Mouse (Mus musculus): ENCODE results near the gene Wdfy1. TPM values are rescaled to one million over a fixed set of nuclear protein-coding genes. Genes with fewer than 3 reads are reported as not detected.

Wdfy1 gene
- polyA plus RNA-seq, 1 experiment, result 40.6 TPM

DNA sequence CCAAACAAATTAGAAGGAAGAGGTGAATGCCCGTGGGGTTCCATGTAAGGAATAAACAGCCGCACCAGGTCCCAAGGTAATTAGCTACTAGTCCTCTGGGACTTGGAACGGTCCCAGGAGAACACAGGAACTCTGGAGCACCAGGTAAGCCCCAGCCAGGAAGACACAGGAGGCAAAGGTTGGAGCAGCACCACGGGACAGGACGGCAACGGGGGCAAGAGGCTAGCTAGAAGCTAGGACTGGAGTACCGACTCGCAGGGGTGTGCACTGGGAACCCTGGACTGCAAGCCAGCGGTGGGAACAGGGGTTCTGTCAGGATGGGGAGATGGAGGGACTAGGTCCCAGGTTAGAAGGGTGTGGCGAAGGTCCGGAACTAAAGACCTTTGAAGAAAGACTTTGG, 15.3 kb downstream of the Wdfy1 start:
- no peak for DNase-seq (ENCODE audit: low read depth)

DNA sequence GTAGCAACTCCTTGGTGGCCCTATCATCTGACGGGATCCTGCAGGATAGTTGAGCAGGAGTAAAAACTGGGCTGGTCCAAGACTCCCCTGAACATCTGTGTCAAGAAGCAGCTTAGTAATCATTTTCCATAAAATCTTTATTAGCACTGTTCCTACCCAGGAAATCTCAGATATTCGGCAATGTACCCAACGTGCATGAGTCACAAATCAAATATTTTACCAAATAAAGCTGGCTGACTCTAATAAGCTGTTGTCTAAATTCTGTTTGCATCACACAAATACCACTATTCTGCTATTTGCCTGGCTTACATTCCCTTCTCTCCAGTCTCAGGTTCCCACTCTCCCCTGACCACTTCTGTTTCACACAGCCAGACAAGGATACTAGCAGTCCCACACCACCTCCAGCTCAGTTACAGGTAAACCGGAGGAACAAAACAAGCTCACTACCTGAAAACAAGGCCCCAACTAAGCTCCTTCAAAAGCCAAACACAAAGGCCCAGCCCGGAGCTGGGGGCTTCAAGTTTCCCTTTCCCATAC, 16.4 kb downstream of the Wdfy1 start:
- DNase-seq (ENCODE audit: low read depth), result no peak

DNA sequence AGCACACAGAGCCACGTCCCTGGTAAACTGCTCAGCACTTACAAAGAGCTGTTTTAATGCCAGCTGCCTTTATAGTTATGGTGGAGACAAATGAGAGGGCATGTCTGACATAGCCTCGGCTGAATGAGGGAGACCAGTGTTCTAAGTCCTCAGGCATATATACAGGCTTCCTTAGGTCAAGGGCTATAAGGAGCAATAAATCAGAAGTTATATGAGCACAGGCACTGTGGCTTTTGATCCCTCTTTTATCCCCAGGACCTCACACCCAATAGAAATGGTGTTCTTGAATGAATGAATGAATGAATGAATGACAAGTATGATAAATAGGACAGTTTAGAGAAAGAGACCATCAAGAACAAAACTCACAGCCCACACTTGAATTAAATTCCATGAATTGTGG, 16.9 kb downstream of the Wdfy1 start:
- DNase-seq (ENCODE audit: low read depth), result no peak

DNA sequence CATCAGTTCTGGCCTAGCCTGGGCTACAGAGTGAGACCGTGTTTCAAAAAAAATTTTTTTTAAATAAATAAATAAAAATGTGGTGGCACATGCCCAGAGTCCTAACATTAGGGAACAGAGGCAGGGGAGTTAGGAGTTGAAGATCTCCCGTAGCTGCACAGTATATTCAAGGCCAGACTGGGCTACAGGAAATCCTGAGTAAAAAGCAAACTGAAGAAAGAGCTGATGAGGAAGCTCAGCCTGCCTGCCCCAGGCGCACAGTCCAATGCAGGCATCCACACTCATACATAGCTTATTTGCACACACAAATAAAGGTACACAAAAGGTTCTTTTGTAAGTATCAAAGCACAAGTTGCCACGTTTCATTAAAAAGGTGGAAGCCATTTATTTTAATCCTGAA, 18.3 kb downstream of the Wdfy1 start:
- no peak for DNase-seq (ENCODE audit: low read depth)

DNA sequence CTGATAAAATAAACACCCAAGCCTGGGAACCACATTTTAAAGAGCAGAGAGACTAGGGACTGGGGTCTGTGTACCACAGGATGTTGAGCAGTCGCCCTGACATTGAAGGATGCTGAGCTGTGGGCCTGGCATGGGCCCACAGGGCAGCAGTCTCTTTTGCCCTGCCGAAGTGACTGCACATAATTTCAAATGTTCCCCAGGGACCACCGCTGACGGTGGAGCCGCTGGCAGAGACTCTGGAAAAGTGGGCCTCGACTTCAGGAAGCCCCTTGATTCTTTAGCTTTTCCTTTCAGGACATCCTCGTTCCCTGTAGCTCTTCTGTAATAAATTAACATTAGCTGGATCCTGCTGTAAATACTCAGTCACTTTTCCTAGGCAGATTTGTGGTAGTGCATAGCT, 18.8 kb downstream of the Wdfy1 start:
- DNase-seq (ENCODE audit: low read depth), result no peak

DNA sequence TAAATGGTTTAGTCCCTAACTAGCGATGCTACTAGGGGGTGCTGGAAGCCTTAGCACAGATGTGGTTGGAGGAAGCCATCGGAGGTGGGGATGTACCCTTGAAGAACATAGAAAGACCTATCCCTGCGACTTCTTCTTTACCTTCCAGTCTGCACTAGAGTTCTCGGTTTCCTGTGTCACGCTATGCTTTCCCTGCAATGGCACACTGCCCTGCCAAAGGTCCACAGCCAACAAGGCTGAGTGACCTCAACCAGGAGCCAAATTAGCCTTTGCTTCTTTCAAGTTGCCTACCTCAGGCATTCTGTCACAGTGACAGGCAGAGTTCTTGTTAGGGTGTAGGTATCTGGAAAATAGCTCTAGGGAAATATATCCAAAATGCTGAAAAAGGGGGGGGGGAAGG, 19.5 kb downstream of the Wdfy1 start:
- DNase-seq (ENCODE audit: low read depth), result no peak

DNA sequence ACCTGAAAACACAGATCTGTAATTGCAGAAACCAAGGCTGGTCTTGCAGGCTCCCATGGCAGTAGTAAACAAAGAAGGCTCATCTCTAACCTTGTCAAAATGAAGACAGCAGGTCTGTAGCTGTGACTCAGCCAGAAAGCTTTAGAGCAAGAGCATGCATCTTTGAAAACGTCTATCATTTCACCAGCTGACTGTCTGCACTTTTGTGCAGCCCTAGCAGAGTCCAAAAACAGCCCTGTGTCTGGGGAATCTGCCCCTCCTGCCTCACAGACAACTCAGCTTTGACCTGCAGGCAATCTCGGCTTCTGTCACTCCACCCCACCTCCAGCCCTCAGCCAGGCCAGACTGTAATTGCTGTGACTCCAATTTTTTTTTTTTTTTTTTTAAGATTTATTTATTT, 20.6 kb downstream of the Wdfy1 start:
- DNase-seq (ENCODE audit: low read depth), result no peak

DNA sequence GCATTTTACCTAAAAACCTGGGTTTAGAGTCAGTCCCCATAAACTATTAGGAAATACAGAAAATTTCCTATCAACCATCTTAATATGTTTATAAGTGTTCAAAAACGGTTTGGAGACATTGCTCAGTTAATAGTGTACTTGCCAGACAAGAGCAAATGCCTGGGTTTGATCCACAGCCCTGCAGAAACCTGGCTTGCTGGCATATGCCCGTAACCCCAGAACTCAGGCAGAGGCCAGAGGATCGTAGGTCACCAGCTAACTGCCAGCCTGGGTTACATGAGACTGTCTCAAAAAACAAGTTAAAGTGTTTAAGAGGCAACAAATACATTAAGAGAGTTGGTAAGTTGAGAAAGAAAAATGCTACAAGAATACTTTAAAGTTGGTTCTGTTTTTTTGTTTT, 21.0 kb downstream of the Wdfy1 start:
- DNase-seq (ENCODE audit: low read depth), result no peak

DNA sequence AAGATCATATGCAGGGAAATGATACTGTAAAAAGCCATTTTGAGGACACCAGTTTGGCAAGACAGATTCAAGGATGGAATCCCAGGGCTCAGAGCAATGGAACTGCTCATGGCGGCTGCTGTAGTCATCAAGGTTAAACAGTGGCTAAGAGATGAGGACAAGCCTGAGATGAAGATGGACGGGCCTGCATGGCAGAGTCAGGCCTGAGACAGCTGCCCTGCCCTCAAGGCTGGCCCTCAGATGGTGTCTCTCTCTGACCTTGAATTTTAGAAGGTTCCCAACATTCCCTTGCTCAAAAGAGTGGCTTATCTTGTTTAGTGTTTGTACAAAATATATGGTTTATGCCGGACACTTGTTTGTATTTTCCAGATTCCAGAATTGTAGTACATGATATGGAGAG, 22.5 kb downstream of the Wdfy1 start:
- DNase-seq (ENCODE audit: low read depth), result no peak

DNA sequence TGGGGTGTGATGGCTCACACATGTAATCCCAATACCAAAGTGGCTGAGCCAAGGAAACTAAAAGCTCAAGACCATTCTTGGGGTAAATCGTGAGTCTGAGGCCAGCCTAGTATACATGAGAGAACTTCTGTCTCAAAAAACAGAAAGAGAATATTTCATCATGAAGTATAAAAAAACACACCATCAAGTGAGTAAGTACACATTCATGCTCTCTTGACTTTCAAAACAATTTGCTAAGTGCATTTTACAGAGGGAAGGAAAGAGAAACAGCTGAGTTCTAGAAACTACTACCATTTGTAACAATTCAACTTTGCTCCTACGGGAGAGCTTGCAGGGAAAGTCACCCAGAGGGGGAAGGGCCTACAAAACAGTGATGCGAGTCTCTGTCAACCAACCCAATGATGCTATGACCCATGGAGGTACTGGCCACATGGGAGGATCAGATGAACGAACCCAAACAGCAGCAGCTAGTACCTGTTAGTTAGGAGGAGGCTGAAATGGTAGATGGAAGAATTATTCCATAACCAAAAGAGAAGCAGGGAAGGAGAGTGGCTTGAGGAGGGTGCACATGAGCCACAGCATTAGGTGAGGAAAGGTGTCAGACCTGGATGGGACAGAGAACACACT, 23.1 kb downstream of the Wdfy1 start:
- no peak for DNase-seq (ENCODE audit: low read depth)

DNA sequence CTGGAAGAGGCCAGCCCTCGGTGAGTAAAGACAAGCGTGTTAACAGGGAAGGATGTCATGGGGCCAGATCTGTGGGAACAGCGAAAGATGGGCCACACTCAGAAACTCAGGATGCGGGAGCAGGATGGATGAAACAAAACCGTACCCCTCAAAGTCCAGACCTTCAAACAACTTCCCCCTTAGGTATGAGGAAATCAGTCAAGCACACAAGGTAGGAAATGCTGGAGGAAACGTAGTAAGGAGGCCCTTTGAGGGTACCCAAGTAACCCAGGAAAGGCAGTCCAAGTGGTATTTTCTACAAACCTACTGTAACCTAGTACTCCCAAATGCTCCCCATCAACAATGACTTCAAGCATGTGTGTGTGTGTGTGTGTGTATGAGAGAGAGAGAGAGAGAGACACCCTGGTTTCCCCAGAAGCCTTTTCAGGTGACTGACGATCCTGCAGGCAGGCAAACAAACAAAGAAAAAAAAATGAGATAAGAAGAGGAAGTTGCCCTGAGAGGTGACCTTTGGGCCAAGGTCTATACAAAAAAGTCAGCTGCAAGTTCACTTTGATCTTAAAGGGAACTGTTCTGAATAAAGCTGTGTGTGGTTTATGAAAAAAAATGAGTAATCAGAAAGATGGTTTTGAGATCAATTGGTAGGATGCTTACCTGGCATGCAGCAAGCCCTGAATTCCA, 23.8 kb downstream of the Wdfy1 start:
- DNase-seq (ENCODE audit: low read depth), result no peak

DNA sequence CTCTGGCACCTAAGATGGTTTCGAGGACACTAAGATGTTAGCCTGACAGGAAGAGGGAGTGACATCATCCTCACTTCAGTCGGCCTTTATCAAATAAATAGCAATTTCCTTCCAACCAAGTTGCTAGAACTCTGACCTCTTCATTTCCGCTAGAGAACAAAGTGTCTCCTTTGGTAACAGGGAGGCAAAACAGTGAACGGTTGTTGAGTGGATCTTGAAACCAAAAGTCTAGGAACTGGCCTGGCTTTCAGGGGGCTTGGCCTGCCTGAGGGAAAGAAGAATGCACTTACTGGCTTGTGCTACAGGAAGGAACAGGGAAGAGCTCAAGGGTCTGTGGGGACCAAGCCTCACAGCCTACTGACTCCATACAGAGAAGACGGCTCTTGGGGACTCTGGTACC, 24.8 kb downstream of the Wdfy1 start:
- DNase-seq (ENCODE audit: low read depth), result no peak

DNA sequence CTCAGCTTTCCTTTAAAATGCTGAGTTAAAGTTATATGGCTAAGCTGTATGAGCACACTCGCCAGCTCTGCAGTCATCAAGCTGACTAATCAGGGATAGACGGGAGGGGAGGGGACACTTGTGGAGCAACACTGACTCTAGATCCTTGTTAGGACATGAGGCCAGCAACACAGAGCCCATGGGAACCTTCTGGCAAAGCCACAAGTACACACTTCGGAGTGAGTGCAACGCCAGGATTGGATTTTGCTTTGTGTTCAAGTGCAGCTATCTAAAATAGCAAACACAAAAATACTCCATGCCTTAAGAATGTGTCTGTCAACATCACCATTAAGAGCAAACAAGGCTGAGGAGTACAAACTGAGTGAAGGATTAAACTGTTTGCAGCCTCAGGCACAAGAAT, 29.9 kb downstream of the Wdfy1 start:
- no peak for DNase-seq (ENCODE audit: low read depth)

DNA sequence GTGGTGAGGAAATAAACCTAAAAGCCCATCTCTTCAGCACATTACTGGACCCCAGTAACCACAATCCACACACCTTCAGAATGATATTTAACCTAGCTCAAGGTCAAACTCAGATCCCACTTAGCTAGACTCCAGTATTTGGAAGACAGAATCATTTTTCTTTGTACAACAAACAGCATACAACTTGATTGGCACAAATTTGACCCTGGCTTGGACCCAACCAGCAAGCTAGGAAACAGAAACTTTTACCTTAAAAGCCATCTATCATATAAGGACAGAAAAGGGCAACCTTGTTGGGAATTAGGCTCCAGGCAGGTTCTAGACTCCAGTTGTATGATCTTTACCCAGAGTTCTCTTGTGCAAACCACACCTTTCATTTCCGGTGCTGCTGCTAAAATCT, 32.6 kb downstream of the Wdfy1 start:
- no peak for DNase-seq (ENCODE audit: low read depth)

DNA sequence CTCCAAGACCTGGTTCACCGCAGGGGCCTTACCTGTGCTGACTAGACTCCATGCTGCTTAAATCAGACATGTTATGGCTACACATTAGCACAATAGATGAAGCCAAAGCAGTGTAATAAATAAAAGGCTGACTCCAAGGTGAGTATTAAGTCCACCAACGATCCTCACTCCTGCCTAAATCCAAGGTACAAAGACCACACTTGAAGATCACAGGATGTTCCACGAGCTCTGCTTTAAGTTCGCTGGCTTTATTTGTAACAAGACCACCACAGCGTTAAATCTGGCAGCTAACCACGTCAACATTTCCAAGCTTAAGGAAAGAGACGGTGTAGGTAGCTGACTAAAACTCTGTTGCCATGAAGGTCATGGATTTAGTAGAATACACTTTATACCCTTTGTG, 33.0 kb downstream of the Wdfy1 start:
- no peak for DNase-seq (ENCODE audit: low read depth)

DNA sequence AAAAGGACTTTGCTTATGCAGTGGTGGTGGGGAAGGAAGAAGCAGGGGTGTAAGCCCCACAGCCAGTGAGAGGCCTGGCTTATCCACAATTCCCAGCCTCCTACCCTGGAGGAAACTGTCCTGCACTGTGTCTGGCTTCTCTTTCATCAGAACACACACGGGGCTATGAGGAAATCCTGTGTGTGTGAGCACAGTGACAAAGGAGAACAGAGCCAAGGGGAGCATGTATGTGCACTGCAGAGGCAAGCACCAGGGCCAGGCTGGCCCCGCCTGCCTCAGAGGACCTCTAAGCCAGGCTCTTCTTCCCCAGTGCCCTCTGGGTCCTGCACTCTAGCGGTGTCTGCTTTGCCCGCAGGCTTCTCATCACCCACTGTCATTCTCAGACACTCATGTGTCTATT, 34.9 kb downstream of the Wdfy1 start:
- DNase-seq (ENCODE audit: low read depth), result no peak

DNA sequence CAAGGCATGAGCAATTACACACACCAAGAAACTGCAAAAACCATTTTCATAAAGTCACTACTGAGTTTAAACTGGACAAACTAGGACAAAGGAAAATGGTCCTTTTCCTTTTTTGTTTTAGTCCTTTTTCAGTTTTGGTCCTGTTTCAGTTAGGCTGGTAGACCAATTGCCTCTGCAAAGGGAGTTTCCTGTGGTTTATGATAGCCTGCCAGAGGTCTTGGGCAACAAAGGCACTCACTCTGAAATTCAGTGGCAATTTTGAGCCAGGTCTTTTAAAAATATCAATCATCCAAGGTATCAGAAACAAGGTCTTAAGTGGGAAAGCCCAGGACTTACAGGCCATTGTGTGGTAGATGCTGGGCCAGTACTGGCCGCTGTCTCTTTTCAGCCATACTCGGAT, 36.2 kb downstream of the Wdfy1 start:
- no peak for DNase-seq (ENCODE audit: low read depth)

DNA sequence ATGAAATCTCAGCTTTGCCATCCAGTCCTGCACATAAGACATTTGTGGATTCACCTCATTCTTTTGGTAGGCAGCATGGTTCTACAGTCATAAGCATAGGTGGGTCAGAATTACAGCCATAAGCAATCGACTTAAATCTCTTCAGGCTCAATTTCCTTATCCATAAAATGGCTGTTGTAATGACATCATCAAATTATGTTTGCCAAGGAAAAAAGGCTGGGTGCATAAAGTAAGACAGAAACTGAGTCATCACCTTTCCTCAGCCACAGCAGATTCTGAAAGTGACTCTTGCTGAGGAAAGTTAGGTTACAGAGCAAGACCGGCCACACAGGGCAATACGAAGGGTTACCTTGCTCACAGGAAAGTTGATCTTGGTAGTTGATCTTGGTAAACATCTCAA, 39.5 kb downstream of the Wdfy1 start:
- no peak for DNase-seq (ENCODE audit: low read depth)

DNA sequence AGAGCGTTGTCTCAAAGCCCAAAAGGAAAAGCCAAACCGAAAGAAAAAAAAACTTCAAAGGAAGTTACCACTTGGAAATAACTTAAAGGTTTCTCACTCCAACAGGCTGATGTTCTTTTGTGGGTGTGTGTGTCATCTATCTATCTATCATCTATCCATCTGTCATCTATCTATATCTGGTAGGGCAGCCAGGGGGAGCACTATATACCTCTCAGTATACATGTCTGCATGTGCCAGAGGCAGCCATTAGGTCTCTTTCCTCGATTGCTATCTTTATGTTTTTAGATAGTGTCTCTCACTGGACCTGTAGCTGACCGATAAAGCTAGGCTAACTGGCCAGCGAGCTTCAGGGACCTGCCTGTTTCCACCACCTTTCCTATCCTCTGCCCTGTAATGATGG, 41.1 kb downstream of the Wdfy1 start:
- no peak for DNase-seq (ENCODE audit: low read depth)

DNA sequence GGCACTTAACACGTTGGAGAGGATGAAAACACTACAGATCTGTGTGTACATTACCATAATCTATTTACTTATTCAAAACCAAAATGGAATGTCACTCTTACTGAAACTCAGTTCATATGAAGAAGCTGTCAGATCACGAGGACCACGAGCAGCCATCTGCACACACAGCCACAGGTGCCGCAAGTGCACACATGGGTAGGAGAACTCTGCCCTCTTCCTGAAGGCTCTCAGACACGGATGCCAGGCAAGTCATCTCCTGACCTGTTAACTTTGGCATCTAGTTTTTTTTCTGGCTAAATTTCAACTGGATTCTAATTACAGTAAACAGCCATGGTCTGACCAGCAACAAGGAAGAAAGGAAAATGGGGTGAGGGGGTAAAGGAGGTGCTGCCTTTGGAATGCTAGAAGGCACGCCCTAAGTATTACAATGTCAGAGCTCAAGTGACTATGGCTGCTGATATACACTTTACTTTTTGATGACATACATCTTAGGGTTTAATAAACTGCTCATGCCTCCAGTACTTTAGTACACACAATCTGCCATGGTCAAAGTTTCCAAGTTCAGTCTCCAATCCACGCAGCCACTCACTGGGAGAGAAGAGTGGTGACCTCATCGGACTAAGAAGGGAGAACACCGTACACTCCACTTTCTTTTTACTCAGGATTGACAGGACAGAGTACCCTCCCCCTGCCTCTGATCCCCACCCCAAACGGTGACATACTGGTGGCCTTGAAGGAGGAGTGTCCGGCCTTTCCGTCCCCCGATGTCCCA, 61.6 kb downstream of the Wdfy1 start:
- DNase-seq (ENCODE audit: low read depth), result no peak

DNA sequence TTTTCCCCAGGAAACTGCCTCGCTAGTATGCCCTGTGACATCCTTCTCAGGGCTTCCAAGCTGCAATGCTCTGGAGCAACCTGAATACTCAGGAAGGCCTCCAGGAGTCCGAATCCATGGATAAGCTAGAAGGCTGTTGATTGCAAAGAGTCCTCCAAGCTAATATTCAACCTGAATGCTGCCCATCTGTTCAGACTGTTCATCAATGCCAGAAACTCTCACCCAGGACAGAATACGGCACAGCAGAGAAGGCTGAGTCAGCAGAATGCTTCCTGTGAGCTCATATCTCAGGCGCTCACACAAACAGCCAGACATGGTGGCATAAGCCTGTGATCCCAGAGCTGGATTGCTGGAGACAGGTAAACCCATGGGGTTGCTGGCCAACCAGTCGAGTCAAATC, 62.9 kb downstream of the Wdfy1 start:
- no peak for DNase-seq (ENCODE audit: low read depth)

DNA sequence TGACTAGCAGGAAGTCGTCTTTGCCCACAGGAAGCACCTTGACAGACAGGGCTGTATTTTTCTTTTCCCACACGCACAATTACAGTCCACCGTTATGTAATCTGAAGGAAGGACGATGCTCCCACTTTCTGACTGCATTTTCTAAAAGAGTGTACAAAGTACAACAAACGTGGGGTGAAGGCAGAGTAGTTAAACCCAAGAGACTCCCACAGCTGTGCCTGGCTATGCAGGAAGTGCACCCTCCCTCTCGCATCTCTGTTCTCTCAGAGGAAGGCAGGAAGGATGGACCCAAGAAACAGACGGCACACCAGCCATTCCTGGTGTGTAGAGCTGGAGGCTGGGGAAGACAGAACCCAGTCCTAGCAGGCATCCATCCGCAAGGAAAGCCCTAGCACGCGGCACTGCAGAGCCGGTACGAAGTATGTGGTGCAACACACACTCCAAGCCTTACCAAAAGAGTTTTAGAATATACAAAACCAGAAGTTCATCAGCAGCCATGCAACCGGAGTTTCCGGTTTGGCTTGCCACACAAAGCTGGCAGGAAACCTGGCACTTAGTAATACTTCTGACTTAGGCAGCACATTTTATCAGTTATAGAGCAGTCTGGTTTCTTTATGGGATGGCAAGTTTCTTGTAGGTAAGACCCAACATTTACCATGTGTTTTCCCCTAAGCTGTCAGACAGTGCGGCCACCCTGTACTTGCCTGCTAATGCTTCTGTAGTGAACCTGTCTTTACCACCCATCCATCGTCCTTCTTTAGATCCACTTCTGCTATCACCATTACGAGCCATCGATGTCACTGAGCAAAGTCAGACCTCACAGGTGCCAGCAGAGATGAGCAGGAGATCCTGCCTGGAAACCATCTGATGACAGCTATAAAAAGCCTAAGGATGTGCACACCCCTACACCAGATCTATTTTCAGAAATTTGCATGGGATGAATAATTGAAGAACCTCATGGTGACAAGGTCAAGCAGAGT, 64.5 kb downstream of the Wdfy1 start:
- DNase-seq (ENCODE audit: low read depth), result no peak
